Mouse (Mus musculus): ENCODE results near the gene C77080. TPM values are rescaled to one million over a fixed set of nuclear protein-coding genes. Genes with fewer than 3 reads are reported as not detected.

The C77080 gene
- total RNA-seq, 1 experiment from 2014 or later: not detected

GRCm38 (mm10) chr4:129246360-129247301 is 14.6 kb downstream of the C77080 start:
- no peak for ATAC-seq (ENCODE audit: extremely low read depth, insufficient number of reproducible peaks, low FRiP score, poor library complexity, severe bottlenecking)

GRCm38 (mm10) chr4:129244802-129245201 is 16.4 kb downstream of the C77080 start:
- ATAC-seq (ENCODE audit: extremely low read depth, insufficient number of reproducible peaks, low FRiP score, poor library complexity, severe bottlenecking): no peak

- no peak for ATAC-seq (ENCODE audit: extremely low read depth, insufficient number of reproducible peaks, low FRiP score, poor library complexity, severe bottlenecking)
These were observed 18.4 kb downstream of the C77080 start for GRCm38 (mm10) chr4:129242761-129243160.

- no peak for ATAC-seq (ENCODE audit: extremely low read depth, insufficient number of reproducible peaks, low FRiP score, poor library complexity, severe bottlenecking)
These were observed 18.9 kb downstream of the C77080 start for GRCm38 (mm10) chr4:129242327-129242726.

- ATAC-seq (ENCODE audit: extremely low read depth, insufficient number of reproducible peaks, low FRiP score, poor library complexity, severe bottlenecking): no peak
These were observed 19.3 kb downstream of the C77080 start for GRCm38 (mm10) chr4:129241898-129242297.

GRCm38 (mm10) chr4:129239075-129239474 is 22.1 kb downstream of the C77080 start:
- no peak for ATAC-seq (ENCODE audit: extremely low read depth, insufficient number of reproducible peaks, low FRiP score, poor library complexity, severe bottlenecking)

GRCm38 (mm10) chr4:129238579-129239016 is 22.6 kb downstream of the C77080 start:
- ATAC-seq (ENCODE audit: extremely low read depth, insufficient number of reproducible peaks, low FRiP score, poor library complexity, severe bottlenecking): no peak

- ATAC-seq (ENCODE audit: extremely low read depth, insufficient number of reproducible peaks, low FRiP score, poor library complexity, severe bottlenecking): no peak
These were observed 23.3 kb downstream of the C77080 start for GRCm38 (mm10) chr4:129237843-129238441.

GRCm38 (mm10) chr4:129236236-129236813 is 24.9 kb downstream of the C77080 start:
- ATAC-seq (ENCODE audit: extremely low read depth, insufficient number of reproducible peaks, low FRiP score, poor library complexity, severe bottlenecking): no peak

GRCm38 (mm10) chr4:129235147-129235546 is 26.1 kb downstream of the C77080 start:
- ATAC-seq (ENCODE audit: extremely low read depth, insufficient number of reproducible peaks, low FRiP score, poor library complexity, severe bottlenecking): no peak

- ATAC-seq (ENCODE audit: extremely low read depth, insufficient number of reproducible peaks, low FRiP score, poor library complexity, severe bottlenecking): no peak
These were observed 26.7 kb downstream of the C77080 start for GRCm38 (mm10) chr4:129234488-129234887.

- ATAC-seq (ENCODE audit: extremely low read depth, insufficient number of reproducible peaks, low FRiP score, poor library complexity, severe bottlenecking): no peak
These were observed 28.4 kb downstream of the C77080 start for GRCm38 (mm10) chr4:129232561-129233360.

- ATAC-seq (ENCODE audit: extremely low read depth, insufficient number of reproducible peaks, low FRiP score, poor library complexity, severe bottlenecking): no peak
These were observed 29.4 kb downstream of the C77080 start for GRCm38 (mm10) chr4:129231594-129232450.

- ATAC-seq (ENCODE audit: extremely low read depth, insufficient number of reproducible peaks, low FRiP score, poor library complexity, severe bottlenecking): no peak
These were observed 30.3 kb downstream of the C77080 start for GRCm38 (mm10) chr4:129230926-129231325.

- ATAC-seq (ENCODE audit: extremely low read depth, insufficient number of reproducible peaks, low FRiP score, poor library complexity, severe bottlenecking): no peak
These were observed 33.2 kb downstream of the C77080 start for GRCm38 (mm10) chr4:129227985-129228381.

- no peak for ATAC-seq (ENCODE audit: extremely low read depth, insufficient number of reproducible peaks, low FRiP score, poor library complexity, severe bottlenecking)
These were observed 33.8 kb downstream of the C77080 start for GRCm38 (mm10) chr4:129227170-129227984.

GRCm38 (mm10) chr4:129226441-129226963 is 34.7 kb downstream of the C77080 start:
- ATAC-seq (ENCODE audit: extremely low read depth, insufficient number of reproducible peaks, low FRiP score, poor library complexity, severe bottlenecking): no peak

Measured in neutrophil, adult 5-6 weeks (primary cell).